Mouse (Mus musculus): ENCODE measurements around the gene Nradd. TPM values are rescaled to one million over a fixed set of nuclear protein-coding genes. Genes with fewer than 3 reads are reported as not detected.
A peak's percentile ranks its signal among the peaks of the same experiment; 100 is the strongest.

Gene Nradd
- polyA plus RNA-seq, 1 experiment = 3.7 TPM

DNA sequence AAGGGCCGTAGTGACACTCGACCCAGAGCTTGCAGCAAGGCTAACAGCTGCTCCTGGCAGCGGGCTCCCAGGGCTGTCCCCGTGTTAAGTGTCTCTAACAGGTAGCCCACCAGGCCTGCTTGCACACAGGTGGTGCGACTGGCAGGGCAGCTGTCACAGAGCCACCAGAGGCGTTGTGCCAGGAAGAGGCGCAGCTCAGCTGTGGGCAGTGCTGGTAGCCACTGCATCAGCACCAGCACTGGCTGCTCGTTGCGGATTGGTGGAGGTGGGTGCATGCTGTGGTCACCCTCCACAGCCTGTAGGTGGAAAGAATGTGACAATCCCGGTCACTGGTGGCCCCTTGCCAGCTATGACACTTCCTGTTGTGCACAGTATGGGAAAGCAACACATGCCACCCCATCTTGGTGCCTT is 14.4 kb upstream of the Nradd start:
- Histone ChIP-seq H3K27me3 (ENCODE audit: control insufficient read depth, insufficient read depth, low read length) (no peaks in the 10 kb centered on the region), H3K4me3 (ENCODE audit: low read depth, low read length) (no peak overlapping the region), H3K4me1 (ENCODE audit: control insufficient read depth, insufficient read depth, insufficient read length, low read length) (no peaks in the 10 kb centered on the region), H3K27ac (ENCODE audit: insufficient read depth, low read depth, low read length) (no peak overlapping the region), H3K36me3 (ENCODE audit: control insufficient read depth, insufficient read depth, low read length) (peaks cover 36% of the 10 kb centered on the region)
- WGBS = 89% methylated on average over 10 of the region's 10 CpGs
- TF ChIP-seq POLR2A (IDR thresholded peaks at IDR 0.05; ENCODE audit: low read depth, low read length) (no peak), CTCF (IDR thresholded peaks at IDR 0.05; ENCODE audit: extremely low read depth, insufficient read length, insufficient replicate concordance, low read depth, low read length) (no peak)

DNA sequence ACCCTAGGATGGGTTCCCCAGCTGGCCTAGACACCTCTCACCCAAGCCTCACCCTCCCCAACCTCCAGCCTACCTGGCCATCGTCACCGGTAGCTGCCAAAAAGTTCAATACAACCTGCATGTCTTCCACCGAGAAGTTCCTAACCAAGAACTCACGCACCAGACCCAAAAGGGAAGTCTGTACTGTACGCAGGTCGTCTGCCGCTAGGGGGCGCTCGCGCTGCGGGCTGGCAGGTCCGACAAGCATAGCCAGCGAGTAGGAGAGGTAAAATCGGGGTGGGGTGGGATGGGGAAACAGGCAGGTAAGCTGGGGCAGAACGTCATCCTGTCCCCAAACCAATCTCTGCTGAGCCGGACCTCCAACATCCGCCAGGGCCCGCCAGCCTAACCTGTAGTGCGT is 11.0 kb upstream of the Nradd start:
- 17% methylated on average over 19 of the region's 19 CpGs for WGBS
- peaks cover 50% of the 10 kb centered on the region for H3K36me3 ChIP-seq (ENCODE audit: control insufficient read depth, insufficient read depth, low read length)
- TF ChIP-seq POLR2A (IDR thresholded peaks at IDR 0.05; ENCODE audit: low read depth, low read length) (no peak), CTCF (IDR thresholded peaks at IDR 0.05; ENCODE audit: extremely low read depth, insufficient read length, insufficient replicate concordance, low read depth, low read length) (peak; percentile 93)

DNA sequence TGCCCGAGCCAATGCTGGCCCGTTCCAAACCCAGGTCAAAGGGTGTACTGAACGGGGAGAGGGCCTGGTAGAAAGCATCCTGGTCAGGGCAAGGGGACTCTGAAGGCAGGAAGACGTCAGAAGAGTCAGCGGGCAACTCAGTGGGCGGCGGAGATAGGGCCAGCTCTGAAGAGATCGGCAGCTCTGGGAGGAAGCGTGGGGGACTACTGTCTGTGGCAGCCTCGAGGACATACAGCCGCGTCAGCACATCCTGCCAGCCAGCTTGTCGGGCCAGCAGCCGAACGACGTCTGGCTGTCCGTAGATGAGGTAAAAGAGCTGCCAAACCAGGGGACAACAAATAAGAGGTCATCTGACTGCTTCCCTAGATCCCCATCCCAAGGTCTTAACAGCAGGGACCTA is 9.6 kb upstream of the Nradd start:
- Histone ChIP-seq H3K36me3 (ENCODE audit: control insufficient read depth, insufficient read depth, low read length) (peaks cover 58% of the 10 kb centered on the region), H3K4me1 (ENCODE audit: control insufficient read depth, insufficient read depth, insufficient read length, low read length) (no peaks in the 10 kb centered on the region), H3K4me3 (ENCODE audit: low read depth, low read length) (no peak overlapping the region), H3K27ac (ENCODE audit: insufficient read depth, low read depth, low read length) (no peak overlapping the region), H3K27me3 (ENCODE audit: control insufficient read depth, insufficient read depth, low read length) (no peaks in the 10 kb centered on the region)
- 88% methylated on average over 17 of the region's 17 CpGs for WGBS
- TF ChIP-seq POLR2A (IDR thresholded peaks at IDR 0.05; ENCODE audit: low read depth, low read length) (no peak), CTCF (IDR thresholded peaks at IDR 0.05; ENCODE audit: extremely low read depth, insufficient read length, insufficient replicate concordance, low read depth, low read length) (no peak)

More for the DNA sequence above, 11.0 kb upstream of the Nradd start:
- H3K27me3 ChIP-seq (ENCODE audit: control insufficient read depth, insufficient read depth, low read length) = no peaks in the 10 kb centered on the region
- no peak overlapping the region for H3K27ac ChIP-seq (ENCODE audit: insufficient read depth, low read depth, low read length)
- no peak overlapping the region for H3K4me3 ChIP-seq (ENCODE audit: low read depth, low read length)
- H3K4me1 ChIP-seq (ENCODE audit: control insufficient read depth, insufficient read depth, insufficient read length, low read length) = no peaks in the 10 kb centered on the region

DNA sequence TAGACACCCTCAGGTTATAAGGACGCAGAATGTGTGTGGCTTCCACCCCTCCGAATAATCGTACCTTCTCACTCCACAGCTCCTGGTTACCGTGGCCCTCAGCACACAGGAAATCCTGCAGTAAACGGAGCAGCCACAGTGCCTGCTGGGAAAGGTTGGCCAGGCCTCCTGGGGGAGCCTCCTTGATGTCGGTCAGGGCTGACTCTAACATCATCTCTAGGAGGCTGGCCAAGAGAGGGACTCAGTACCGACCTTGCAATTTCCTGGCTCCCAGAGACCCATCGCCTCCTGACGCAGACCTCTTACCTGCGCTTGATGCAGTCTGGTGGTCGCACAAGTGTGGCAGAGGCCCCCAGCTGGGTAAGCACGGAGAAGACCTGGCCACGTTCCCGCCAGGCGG is 8.4 kb upstream of the Nradd start:
- Histone ChIP-seq H3K27ac (ENCODE audit: insufficient read depth, low read depth, low read length) (no peak overlapping the region), H3K36me3 (ENCODE audit: control insufficient read depth, insufficient read depth, low read length) (peaks cover 61% of the 10 kb centered on the region), H3K4me1 (ENCODE audit: control insufficient read depth, insufficient read depth, insufficient read length, low read length) (no peaks in the 10 kb centered on the region), H3K27me3 (ENCODE audit: control insufficient read depth, insufficient read depth, low read length) (no peaks in the 10 kb centered on the region), H3K4me3 (ENCODE audit: low read depth, low read length) (no peak overlapping the region)
- TF ChIP-seq POLR2A (IDR thresholded peaks at IDR 0.05; ENCODE audit: low read depth, low read length) (no peak), CTCF (IDR thresholded peaks at IDR 0.05; ENCODE audit: extremely low read depth, insufficient read length, insufficient replicate concordance, low read depth, low read length) (no peak)
- 90% methylated on average over 15 of the region's 15 CpGs for WGBS

DNA sequence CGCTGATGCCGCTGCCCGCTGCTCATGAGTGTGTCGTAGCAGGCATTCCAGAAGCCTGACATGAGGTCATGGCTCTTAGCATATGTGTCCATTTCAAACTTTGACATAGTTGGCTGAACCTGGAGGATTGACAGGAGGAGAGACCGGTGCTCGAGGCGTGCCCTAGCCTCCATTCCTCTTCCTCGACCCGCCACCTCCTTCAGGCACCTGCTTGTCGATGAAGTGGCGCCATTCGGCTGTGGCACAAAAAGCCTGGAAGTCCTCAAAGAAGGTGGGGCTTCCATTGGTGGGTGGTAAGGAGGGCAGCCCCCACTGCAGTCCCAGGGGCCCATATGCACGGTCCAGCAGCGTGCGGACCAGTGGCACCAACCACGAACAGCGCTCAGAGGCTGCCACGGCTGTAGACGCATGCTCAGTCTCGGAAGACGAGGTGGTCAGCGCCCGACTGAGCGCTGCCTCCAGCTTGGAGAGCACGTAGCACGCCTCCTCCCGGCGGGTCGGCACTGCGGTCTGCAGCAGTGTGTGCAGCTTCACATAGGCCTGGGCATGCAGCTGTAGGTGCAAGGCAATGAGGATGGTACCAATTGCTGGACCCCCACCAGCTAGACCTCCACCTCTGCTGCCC is 7.5 kb upstream of the Nradd start:
- Histone ChIP-seq H3K27ac (ENCODE audit: insufficient read depth, low read depth, low read length) (no peak overlapping the region), H3K27me3 (ENCODE audit: control insufficient read depth, insufficient read depth, low read length) (no peaks in the 10 kb centered on the region), H3K4me3 (ENCODE audit: low read depth, low read length) (no peak overlapping the region), H3K36me3 (ENCODE audit: control insufficient read depth, insufficient read depth, low read length) (peaks cover 61% of the 10 kb centered on the region), H3K4me1 (ENCODE audit: control insufficient read depth, insufficient read depth, insufficient read length, low read length) (no peaks in the 10 kb centered on the region)
- TF ChIP-seq POLR2A (IDR thresholded peaks at IDR 0.05; ENCODE audit: low read depth, low read length) (no peak), CTCF (IDR thresholded peaks at IDR 0.05; ENCODE audit: extremely low read depth, insufficient read length, insufficient replicate concordance, low read depth, low read length) (no peak)
- WGBS = 78% methylated on average over 30 of the region's 30 CpGs

GRCm38 (mm10) chr9:110631191-110631590 is 6.9 kb upstream of the Nradd start:
- H3K36me3 ChIP-seq (ENCODE audit: control insufficient read depth, insufficient read depth, low read length) = peaks cover 59% of the 10 kb centered on the region
- H3K4me1 ChIP-seq (ENCODE audit: control insufficient read depth, insufficient read depth, insufficient read length, low read length) = no peaks in the 10 kb centered on the region
- no peak overlapping the region for H3K4me3 ChIP-seq (ENCODE audit: low read depth, low read length)
- TF ChIP-seq CTCF (IDR thresholded peaks at IDR 0.05; ENCODE audit: extremely low read depth, insufficient read length, insufficient replicate concordance, low read depth, low read length) (peak; percentile 57; the same call in 1 of the 2 replicates), POLR2A (IDR thresholded peaks at IDR 0.05; ENCODE audit: low read depth, low read length) (no peak)
- no peaks in the 10 kb centered on the region for H3K27me3 ChIP-seq (ENCODE audit: control insufficient read depth, insufficient read depth, low read length)
- 60% methylated on average over 10 of the region's 10 CpGs for WGBS
- H3K27ac ChIP-seq (ENCODE audit: insufficient read depth, low read depth, low read length) = no peak overlapping the region

DNA sequence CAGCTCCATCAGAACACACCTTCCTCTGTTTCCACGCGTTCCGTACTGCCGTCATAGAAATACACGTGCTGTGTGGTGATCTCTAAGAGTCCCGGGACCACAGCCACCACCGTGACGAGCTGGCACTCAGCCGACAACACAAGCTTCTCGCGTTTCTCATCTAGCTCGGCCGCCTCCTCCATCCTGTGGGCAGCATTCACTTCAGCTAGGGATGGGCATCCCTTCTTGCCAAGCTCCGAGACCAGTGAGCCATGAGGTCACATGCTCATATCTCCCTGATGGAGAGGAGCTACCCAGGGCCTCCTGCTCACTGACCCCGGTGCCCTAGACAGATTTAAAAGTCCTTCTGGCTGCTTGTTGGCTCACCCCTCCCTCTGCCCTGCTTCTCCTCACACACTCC is 5.9 kb upstream of the Nradd start:
- H3K4me1 ChIP-seq (ENCODE audit: control insufficient read depth, insufficient read depth, insufficient read length, low read length) = peaks cover 2% of the 10 kb centered on the region
- H3K27me3 ChIP-seq (ENCODE audit: control insufficient read depth, insufficient read depth, low read length) = no peaks in the 10 kb centered on the region
- no peak overlapping the region for H3K4me3 ChIP-seq (ENCODE audit: low read depth, low read length)
- no peak overlapping the region for H3K27ac ChIP-seq (ENCODE audit: insufficient read depth, low read depth, low read length)
- H3K36me3 ChIP-seq (ENCODE audit: control insufficient read depth, insufficient read depth, low read length) = peaks cover 58% of the 10 kb centered on the region
- TF ChIP-seq CTCF (IDR thresholded peaks at IDR 0.05; ENCODE audit: extremely low read depth, insufficient read length, insufficient replicate concordance, low read depth, low read length) (no peak), POLR2A (IDR thresholded peaks at IDR 0.05; ENCODE audit: low read depth, low read length) (no peak)
- 86% methylated on average over 15 of the region's 15 CpGs for WGBS

Data from small intestine, adult 2 months (tissue).